Mouse (Mus musculus) left cerebral cortex, postnatal 14 days (tissue): ENCODE measurements at regions not wholly inside any gene's neighbourhood (a gene's known extent, or its start where the extent isn't known, plus 50 kb on each side); places are given as distances from the start of the nearest gene placed in this dataset.

Source experiments
- DNase-seq, 2 experiments: peaks; one replicate each; pipeline ENCODE4 v3.0.0; 2021 to 2022; ENCODE audit warnings: low spot score in 2 of 2, mixed read lengths in 1 of 2
- intact Hi-C: fragments of 180-260 bp; cut with DNase I; formaldehyde crosslinking; loops from one replicate; pipeline ENCODE4 v1.15.1; 2025

DNA sequence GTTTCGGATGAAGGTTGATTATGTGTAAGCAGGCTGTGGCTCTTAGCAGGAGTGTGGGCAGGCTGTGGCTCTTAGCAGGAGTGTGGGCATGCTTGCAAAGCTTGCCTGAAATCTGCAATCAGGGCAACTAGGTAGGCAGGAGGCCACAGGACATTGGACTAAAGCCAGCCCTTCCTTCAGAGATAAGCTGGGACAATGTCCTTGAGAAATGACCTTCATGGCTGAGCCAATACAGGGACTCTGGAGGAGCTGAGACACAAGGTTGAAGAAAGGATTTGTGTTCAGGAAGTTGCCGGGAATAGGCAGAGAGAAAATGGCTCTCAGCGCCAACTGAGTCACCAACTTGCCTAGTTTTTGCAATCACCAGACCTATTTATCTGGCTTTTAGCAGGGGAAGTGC lies 77.3 kb upstream of the Syt6 start:
- intact Hi-C loops, result no loop called here
- no peak for DNase-seq

DNA sequence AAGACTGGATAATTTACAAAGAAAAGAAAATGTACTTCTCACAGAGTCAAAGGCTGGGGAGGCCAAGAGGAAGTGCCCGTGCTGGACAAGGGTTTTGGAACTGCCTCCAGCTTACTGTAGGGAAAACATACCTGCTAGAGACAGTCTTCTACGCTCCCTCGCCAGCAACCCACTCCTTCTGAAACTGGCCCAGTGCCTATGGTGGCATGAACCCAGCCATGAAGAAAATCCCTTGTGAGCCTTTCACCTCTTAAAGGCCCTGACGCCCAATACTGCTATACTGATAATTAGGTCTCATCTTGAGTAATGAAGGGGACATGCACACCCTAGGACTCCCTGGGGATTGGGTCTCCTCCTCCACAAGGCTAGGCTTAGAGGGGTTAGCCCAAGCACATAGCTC lies 76.6 kb upstream of the Syt6 start:
- intact Hi-C loops, result no loop called here
- no peak for DNase-seq

DNA sequence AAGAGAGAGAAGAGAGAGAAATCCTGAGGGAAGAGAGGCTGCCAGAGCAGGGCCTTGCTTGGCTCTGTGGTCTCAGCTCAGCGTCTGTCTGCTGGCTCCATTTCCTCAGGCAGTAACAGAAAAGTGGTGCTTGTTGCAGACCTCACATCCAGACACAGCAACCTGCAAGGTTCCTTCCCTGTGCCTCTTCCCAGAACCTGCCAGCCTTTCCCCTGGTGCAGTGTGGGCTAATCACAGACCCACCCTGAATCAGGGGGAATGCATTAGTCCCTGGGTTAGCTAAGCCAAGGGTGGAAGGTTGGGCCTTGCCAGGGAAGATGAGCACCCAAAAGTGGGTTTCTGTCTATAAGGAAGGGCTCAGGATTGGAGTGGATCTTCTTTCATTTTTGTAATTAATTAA lies 75.2 kb upstream of the Syt6 start:
- no peak for DNase-seq
- intact Hi-C loops, result no loop called here

DNA sequence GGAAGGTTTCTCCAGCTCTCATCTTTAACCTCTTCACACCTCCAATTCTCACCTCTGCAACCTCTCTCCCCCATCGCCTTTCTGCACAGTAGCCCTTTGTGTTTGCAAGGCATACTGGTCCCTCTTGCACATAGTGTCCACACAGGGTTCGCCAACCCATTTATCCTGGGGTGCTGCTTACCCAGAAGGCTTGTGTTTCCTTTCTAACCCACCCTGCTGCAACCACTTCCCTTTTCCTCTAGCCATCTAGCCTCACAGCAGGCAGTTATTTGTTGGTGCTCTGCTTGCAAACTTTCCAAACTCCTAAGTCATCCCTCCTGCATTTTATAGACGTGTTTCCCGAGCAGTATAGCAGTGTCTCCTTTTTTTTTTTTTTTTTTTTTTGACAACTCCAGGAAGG lies 74.7 kb upstream of the Syt6 start:
- no peak for DNase-seq
- intact Hi-C loops, result no loop called here

DNA sequence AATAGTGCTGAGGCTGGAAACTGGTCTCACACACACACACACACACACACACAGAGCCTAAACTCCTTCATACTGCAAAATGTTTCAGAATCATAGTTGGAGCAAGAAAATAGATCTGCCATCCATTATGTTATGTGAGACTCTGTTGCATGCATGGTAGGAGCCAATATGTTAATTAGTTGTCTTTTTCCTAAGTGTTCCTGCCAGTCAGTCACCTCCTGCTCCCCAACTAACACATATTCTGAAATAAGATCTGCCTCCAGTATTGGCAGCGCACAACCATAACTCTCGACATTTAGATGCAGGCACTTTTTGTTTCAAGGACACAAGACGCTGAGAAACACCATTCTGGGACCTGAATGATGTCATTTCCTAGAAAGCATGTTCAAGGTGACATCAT lies 70.9 kb upstream of the Syt6 start:
- no peak for DNase-seq
- intact Hi-C loops, result no loop called here

DNA sequence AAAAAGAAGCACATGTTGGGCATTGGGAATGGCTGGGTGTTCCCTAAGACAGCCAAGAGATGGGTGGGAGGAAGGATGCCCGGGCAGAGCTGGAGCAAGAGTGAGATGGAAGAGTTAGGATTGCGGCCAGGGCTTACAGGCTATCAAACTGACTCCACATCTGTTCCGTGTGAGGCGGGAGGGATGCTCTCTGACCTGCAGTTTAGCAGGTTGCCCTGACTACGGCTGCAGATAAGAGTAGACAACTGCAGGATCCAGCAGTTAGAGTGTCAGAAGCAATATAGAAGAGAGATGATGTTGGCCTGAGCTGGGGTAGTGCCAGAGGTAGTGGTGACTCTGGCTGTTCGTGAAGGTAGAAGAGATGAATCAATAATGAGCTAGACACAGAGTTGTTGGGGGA lies 61.6 kb upstream of the Syt6 start:
- DNase-seq, result no peak

DNA sequence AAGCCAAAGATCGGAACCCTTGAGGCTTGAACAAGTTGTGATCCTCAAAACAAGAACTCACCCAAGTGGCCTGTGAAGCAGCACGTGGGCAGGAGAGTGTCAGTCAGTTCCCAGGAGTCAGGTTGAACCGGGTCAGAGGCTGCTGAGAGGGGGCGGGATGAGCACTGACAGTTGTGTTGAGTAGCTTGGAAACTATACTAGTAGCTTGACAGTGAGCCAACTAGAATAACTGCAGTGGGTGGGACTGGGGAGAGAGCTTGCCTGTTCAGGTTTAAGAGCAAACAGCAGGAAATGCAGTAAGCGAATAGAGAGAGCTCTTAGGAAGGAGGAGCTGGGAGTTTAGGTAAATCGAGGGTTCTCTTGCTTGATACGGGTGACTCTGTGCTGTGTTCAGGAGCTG lies 61.0 kb upstream of the Syt6 start:
- DNase-seq, result no peak
- intact Hi-C loops, result no loop called here

More for the DNA sequence above, 61.6 kb upstream of the Syt6 start:
- intact Hi-C loops, result no loop called here

DNA sequence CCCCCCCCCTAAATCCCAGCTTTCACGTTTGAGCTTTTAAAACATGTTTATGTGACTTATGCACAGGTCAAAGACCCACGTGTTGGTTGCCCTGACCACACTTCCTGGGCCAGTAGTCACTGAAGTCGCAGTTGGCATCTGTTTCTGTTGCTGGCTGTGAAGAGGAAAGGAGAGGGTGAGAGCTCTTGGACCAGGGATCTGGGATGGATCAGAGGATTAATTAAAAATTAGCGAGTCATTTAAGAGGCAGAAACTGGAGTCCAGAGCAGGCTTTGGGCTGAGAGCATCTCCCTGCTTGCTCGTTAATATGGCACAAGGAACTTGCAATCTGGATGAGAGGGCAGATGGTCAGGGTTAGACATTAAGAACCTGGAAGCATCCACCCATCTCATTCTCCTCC lies 59.1 kb upstream of the Syt6 start:
- no peak for DNase-seq
- intact Hi-C loops, result no loop called here

DNA sequence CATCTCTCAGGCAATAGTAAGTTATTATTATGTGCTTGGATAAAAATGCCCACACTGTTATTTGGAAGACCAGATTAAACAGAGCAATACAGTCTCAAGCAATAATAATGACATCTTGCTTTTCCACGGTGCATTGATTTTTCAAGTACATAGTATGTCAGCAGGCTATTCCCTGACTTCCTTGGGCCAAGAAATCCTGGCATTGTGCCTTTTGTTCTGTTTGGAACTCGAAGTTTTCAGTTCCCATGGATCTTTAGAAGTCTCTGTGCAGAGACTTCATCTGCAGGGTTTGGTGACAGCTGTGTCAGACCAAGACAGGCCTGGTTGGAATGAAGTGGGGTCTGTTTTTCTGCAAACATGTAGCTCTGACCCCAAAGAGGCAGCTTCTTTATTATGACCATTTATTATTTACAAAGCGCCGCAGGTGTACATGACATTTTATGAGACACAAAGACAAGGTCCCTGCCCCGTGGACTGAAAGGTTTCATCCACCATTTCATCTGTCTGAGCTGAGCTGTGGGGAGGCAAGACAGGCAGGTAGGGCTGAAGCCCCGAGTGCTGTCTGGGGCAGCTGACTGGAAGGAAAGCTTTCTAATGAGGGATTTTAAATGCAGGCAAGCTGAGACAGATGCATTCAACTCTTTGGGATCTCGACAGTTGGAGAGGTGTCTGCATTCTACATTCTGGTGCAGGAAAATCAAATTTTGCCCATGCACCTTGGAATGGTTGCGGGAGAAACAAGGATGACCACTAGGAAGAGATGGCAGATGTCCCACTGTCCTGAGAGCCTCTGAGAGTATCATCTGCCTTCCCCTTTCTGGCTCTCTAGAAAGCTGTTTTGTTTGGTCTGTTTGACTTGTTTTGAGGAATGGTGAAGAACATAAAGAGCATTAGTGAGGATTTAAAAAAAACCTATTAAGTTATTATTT lies 57.4 kb upstream of the Syt6 start:
- intact Hi-C loops, result no loop called here
- no peak for DNase-seq

DNA sequence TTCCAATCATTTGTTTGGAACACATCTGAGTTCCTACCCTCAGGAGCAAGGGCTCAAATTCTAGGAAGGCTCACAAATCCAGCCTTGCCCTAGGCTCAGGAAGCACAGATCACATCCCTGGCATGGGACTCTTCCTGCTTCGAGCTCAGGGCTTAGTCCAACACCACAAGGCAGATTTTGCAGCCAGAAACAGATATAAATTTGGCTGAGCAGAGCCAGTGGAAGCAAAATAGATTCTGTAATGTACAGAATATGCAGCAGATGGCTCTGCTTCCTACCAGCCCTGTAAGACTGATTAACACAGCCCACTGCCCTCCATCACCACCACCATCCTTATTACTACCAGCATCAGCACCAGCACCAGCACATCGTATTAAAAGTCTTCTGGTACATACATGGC lies 56.4 kb upstream of the Syt6 start:
- intact Hi-C loops, result no loop called here
- no peak for DNase-seq
